Mouse (Mus musculus): ENCODE data around the gene Wdr41.

Gene Wdr41
- long read RNA-seq, experiment 1, partial matches to known transcripts = 5 of 5 reads
- long read RNA-seq, experiment 1, other reads (novel, unspliced or antisense) = 0 of 5 reads
- long read RNA-seq, experiment 2, partial matches to known transcripts = 1 of 3 reads
- long read RNA-seq, experiment 2, other reads (novel, unspliced or antisense) = 2 of 3 reads

- intact Hi-C loops (cut with DNase I) = no loop called here
Observed at GRCm38 (mm10) chr13:94976219-94977186, at the start of gene Wdr41. Wdr41 (plus strand) TSS chr13:94976344.

- intact Hi-C loops (cut with DNase I) = no loop called here
Observed at GRCm38 (mm10) chr13:94928086-94928485, 48.1 kb upstream of the Wdr41 start.

DNA sequence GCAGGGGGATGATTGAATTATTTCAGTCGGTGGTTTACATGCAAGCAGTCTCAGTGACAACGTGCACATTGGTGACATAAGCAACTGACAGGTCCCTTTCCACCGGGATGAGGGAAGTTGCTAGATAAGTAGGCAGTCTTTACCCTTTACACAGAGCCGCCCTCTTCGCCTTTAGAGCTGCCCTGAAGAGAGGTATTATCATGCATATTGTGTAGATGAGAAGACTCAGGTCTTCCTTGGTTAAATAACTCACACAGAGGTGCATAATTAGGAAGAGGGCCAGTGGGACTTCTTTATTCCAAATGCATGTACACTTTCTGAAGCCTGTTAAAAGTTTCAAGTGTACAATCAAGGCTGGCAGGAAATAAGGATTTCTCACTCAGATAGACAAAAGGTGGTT, 37.7 kb upstream of the Wdr41 start:
- intact Hi-C loops (cut with DNase I) = no loop called here

- intact Hi-C loops (cut with DNase I) = loop anchor here (5.0 kb wide), 1 partner anchor 378 kb away; no protein-coding TSS in a partner anchor
Observed at GRCm38 (mm10) chr13:94940104-94940503, 36.0 kb upstream of the Wdr41 start.

GRCm38 (mm10) chr13:94941230-94941629, 34.9 kb upstream of the Wdr41 start:
- intact Hi-C loops (cut with DNase I) = loop anchor here (5.0 kb wide), 1 partner anchor 379 kb away; no protein-coding TSS in a partner anchor

DNA sequence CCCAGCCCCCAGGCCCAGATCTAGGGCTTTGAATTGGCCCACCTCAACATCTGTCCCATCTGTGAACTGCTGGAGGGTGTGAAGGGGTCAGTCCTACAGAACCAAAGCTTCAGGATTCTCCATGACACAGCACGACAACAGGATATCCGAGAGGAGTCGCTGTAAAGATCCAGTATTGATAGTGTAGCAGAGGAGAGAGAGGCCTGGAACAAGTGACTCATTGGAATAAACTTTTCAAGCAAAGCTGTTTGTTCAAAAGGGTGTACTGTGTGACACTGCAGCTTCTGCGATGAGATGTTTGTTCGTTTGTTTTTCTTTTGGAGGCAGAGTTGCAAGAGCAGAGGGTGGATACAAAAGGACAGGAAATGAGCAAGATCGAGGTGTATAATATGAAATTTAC, 20.2 kb upstream of the Wdr41 start:
- intact Hi-C loops (cut with DNase I) = no loop called here

DNA sequence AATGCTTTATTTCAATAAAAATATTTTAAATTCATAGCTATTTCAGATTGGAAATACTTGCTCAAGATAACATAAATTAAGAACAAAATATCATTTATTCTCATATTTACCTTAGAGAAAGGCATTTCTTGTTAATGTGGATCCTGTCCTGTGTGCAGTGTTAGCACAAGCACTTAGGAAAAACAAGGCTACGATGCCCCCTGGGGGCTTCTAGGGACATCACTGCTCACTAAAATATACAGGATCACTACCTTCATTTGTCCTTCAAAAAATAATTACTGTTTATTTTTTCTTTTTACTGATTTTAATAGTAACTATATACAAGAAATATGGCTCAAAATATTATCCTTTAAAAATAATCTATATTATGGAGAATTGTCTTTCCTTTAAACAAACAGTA, 18.2 kb upstream of the Wdr41 start:
- intact Hi-C loops (cut with DNase I) = no loop called here

GRCm38 (mm10) chr13:94969992-94970553, 6.1 kb upstream of the Wdr41 start:
- intact Hi-C loops (cut with DNase I) = no loop called here

DNA sequence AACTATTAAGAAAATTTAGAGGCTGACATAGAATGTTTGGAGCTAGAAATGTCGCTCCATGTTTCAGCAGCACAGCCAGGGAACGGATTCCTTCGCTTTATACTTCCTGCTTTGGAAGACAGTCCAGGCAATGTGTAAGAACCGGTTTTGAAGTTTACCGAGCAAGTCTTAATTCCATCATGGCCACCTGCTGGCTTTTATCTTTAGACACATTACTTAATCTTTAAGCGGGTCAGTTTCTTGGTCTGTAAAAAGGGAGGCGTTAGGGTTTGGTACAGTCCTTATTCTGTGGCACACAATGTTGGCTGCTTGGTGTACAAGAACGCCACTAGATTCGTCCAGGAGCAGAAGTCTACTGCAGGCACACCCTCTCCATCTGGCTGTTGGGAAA, 321 bp upstream of the Wdr41 start:
- intact Hi-C loops (cut with DNase I) = no loop called here

GRCm38 (mm10) chr13:94979081-94979480, 2.9 kb downstream of the Wdr41 start:
- intact Hi-C loops (cut with DNase I) = no loop called here

DNA sequence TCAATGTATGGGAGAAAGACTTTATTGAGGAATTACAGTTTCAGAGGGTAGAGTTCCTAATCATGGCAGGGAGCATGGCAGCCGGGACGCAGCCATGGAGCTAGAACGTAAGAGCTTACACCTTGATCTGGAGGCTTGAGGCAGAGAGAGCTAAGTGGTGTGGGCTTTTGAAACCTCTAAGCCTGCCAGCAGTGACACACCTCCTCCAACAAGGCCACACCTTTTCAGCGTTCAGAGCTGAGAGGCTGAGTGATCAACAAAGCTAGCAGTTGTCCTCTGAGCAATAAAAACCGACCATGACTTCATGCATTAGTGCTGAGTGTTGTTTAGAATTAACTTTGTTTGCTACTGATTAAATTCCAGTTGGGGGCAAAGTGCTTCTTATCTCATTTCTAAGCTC, 14.4 kb downstream of the Wdr41 start:
- intact Hi-C loops (cut with DNase I) = no loop called here

- intact Hi-C loops (cut with DNase I) = no loop called here
Observed at GRCm38 (mm10) chr13:95007281-95007680, 31.1 kb downstream of the Wdr41 start.

DNA sequence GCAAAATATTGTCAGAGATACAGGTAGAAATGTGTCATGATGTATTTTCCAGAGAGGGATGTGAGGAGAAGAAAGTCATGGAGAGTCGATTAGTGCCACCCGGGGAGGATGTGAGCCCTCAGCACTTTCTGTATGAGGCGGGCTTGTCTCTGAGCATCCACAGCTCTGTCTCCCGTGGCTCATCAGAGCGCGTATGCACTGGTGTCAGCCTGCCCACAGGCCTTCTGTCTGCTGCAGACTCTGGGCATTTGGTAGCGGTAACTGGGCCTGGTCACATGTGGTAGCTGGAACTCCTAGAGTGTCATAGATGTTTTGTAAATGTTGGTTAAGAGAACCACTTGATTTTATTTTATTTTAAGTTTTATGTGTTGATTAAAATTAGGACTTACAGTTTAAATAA, 33.1 kb downstream of the Wdr41 start:
- intact Hi-C loops (cut with DNase I) = no loop called here

DNA sequence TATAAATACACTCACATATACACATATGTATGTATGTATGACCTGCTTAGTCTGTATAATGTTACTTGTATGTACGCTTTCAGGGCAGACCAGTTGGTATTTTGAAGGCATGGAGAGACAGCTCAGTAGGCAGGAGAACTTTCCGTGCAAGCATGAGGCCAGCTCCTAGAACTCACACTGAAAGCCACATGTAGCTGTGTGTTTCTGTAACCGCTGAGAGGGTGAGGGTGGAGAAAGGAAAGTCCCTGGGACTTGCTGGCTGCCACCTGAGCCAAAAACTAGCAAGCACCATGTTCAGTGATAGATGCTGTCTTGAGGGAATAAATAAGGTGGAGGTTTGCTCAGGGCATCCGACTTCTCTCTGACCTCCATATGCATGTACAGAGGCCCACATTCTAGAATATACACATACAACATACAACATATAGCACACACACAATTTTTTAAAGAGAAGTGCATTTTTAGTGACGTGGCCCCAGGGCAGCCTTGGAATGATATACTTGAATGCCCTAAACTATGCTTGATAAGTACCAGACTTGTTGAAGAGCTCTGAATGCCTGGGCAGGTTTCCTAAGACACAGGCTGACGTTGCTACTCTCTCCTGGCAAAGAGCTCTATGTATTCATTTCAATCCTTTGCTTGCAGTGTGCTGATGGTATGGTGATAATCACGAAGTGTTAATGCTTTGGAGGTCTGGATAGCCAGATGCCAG, 35.6 kb downstream of the Wdr41 start:
- intact Hi-C loops (cut with DNase I) = no loop called here

DNA sequence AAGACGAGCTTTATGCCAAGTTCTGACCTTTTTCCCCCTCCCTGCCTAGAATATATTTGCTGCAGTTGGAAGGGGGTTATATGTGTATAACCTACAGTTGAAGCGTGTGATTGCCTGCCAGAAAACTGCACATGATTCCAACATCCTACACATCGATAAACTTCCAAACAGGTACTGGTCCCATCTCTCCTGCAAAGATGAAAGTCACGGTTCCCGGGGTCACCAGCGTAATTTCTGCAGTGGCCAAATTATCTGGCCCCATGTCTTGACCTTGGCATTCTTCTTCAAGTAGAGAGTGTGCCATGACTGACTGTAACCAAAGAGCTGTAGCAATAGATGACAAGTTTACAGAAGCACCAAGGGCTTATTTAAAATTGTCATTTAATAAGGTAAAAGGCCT, 41.1 kb downstream of the Wdr41 start:
- intact Hi-C loops (cut with DNase I) = loop anchor here (5.0 kb wide), 2 partner anchors 265 to 330 kb away; no protein-coding TSS in a partner anchor

DNA sequence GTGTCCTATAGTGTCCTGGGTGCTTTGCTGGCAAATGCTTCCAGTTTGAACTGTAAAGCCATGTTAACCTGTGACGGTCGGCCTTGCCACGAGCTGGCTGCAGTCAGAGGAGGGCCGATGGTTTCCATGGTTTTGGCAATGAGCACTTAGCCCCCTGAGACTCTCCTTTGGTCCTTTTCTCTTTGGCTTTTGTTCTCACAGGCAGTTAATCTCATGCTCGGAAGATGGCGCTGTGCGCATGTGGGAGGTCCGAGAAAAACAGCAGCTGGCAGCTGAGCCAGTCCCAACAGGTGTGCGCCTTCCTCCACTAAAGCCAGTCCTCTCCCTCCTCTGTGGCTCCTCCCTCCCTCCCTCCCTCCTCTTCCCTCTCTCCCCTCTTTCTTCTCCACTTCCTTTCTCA, 41.8 kb downstream of the Wdr41 start:
- intact Hi-C loops (cut with DNase I) = loop anchor here (5.0 kb wide), 2 partner anchors 264 to 329 kb away; no protein-coding TSS in a partner anchor

DNA sequence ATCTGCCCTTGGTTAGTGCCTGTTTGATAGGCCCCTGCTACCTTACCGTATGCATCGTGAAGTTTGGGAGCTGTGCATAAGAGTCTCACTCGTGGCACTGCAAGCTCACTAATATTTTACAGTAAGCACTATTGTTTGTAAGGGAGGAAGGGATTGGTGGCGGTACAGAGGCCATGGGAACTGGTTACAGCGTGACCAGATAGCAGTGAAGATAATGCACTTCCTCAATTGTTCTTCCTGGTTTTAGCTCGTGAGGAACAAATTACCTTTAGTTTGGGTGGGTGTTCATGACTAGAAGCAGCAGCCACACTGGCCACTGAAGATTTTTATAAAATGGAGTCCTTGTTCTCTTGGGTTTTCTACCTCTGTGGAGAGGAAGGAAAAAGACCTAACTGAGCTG, 43.2 kb downstream of the Wdr41 start:
- intact Hi-C loops (cut with DNase I) = loop anchor here (5.0 kb wide), 2 partner anchors 263 to 328 kb away; no protein-coding TSS in a partner anchor

DNA sequence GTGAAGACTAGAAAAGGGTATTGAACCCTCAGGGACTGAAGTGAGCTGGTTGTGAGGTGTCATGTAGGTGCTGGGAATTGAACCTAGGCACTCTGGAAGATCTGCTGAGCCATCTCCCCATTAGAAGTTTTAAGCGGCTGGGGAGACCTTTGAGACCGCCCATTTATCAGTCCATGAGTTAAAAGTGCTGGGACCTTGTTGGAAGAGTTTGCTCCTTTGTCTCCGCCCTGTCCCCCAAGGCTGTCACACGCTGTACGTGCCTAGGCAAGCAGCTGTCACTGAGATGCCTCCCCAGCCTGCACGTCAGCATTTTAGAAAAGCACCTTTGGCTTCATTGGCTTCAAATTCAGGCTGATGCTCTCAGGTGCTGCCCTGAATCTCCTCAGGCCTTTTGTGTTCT, 44.1 kb downstream of the Wdr41 start:
- intact Hi-C loops (cut with DNase I) = no loop called here

GRCm38 (mm10) chr13:95030828-95031227, 54.7 kb downstream of the Wdr41 start:
- intact Hi-C loops (cut with DNase I) = no loop called here

GRCm38 (mm10) chr13:95032127-95032831, 56.1 kb downstream of the Wdr41 start:
- intact Hi-C loops (cut with DNase I) = no loop called here

GRCm38 (mm10) chr13:95032973-95033372, 56.8 kb downstream of the Wdr41 start:
- intact Hi-C loops (cut with DNase I) = no loop called here
